Mouse (Mus musculus) urinary bladder, adult 18-20 months (tissue): ENCODE results near the gene Lig4.

ENCODE experiments used
- DNase-seq, 2 experiments: peaks; one replicate each; pipeline ENCODE4 v3.0.0; 2022; ENCODE audit warnings: low spot score in 2 of 2, mixed read lengths in 2 of 2

The Lig4 gene

DNA sequence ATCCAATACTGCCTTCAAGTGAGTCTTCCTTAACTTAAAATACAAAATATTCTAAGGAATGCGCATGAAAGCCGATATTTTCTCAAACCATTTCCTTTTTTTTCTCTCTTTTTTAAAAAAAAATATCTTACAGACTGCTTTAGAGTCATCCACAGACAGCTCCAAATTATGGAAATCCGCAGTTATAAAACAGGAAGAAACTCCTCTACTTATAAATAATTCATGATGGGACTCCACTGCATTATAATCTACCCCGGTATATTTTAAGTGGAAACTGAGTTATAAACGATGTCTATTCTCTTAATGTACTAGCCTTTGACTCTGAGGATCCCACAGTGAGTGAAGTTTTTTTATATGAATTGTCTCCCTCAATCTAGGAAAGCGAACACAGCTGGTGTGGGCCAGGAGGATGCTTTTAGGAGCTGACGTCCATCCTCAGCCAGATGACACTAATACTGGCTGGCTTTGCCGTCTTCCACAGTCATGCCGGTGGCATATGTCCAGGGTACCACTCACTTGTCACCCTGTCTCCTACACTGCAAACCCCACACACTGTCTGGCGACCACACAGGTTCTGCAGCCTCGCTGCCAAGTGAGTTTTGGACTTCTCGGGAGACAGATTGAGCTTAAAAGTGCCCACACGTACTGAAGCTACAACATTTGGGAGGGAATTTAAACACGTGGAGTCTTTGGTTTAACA lies 47.6 kb downstream of the Lig4 start:
- no peak for DNase-seq
